Mouse (Mus musculus) kidney, postnatal 25 days (tissue): ENCODE measurements around the gene Stk10.
"Not testable (repeated sequence)": the region's sequence is repeated elsewhere in the genome, so short reads cannot be mapped to it uniquely, and the experiment has no call there.

Experiments used
- DNase-seq, 2 experiments: peaks; one replicate each; pipeline ENCODE4 v3.0.0; 2021; ENCODE audit warnings: mixed read lengths in 2 of 2

Gene Stk10

DNA sequence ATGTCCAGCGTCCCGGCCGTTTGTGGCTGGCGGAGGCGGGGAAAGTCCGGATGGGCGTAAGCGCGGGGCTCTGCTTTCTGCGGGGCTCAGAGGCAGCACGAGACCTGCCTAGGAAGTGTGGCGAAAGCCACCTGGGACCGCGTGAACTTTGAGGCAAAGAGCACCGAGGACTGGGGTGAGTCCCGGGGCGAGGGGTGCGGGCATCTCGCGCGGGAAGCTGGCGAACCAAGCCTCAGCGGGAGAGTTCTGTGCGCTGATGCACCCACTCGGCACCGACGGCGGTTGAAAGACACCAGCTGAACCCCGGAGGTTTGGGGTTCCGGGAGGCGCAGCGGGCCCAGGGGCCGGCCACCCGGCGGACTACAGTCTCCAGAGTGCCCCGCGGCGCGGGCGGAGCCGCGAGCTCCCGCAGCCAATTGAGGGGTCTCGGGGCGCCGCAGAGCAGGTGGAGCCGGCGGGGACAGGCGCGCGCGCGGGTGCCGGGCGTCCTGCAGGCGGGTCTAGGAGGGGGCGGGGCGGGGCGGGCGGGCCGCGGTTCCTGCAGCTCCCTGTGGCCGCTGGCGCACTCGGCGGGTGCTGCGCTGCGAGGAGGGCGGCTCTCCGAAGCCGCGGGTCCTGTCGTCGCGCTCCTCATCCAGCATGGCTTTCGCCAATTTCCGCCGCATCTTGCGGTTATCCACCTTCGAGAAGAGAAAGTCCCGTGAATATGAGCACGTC lies at the start of gene Stk10:
Gene Stk10 (plus strand): TSS at position 541 of the 717 bp plus-strand sequence.
- DNase-seq: peak; percentile 90 to 97

DNA sequence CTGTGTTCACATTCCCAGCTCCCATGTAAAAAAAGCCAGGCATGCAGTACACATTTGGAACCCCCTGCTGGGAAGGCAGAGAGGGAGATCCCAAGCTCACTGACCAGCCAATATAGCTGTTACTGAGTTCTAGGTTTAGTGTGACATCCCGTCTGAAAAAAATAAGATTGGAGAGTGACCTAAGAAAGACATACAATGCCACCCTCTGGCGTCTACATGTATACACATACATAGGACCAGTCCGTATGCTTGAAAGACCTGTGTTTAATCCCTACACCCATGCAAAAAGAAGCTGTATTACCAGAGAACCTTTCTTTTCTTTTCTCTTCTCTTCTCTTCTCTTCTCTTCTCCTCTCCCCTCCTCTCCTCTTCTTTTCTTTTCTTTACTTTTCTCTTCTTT lies 47.8 kb upstream of the Stk10 start:
- DNase-seq: no peak

DNA sequence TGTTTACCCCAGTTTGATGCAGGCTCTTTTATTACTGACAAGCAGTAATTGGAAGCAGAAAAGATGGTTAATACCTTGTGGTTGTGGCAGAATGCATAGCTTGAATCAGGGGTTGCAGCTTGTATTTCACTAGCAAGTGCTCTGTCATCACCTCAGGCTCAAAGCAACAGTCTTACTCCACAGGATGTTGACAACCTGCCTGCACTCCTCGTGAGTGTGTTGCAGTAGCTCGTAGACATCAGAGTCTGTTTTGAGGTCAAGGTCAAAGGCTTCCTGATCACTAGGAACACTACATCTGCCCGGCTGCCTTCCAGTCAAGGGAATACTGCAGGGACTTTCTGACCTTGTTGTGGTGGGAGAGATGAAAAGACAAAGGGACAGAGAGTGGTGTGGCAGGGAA lies 46.5 kb upstream of the Stk10 start:
- no peak for DNase-seq

DNA sequence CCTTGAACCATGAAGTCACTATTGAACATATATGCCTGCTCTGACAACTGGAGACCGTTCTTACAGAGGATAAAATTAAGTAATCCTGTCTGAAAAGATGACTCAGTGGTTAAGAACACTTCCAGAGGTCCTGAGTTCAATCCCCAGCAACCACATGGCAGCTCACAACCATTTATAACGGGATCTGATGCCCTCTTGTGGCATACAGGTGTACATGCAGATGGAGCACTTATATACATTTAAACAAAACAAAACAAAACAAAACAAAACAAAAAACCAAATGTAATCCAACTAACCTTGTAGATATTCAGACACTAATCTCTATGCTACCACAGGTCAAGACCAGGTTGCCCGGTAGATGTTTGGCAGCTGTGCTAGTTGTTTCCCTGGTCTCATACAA lies 45.6 kb upstream of the Stk10 start:
- DNase-seq: no peak

DNA sequence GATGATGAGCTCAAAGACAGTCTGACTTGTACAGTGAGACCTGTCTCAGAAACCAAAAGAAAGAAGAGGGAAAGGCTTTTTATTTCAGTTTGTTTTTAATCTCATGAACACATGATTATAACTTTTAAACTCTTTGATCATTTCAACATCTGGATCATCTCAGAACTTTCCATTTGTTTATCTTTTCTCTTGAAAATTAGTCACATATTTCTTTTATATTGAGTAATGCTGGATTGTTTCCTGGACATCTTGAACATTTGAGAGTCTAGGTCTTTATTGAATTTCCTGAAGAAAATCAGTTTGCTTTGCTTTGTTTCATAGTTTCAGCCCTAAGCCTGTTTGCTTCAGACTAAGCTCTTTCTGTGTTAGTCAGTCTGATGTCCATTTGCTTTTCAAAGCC lies 44.8 kb upstream of the Stk10 start:
- no peak for DNase-seq

DNA sequence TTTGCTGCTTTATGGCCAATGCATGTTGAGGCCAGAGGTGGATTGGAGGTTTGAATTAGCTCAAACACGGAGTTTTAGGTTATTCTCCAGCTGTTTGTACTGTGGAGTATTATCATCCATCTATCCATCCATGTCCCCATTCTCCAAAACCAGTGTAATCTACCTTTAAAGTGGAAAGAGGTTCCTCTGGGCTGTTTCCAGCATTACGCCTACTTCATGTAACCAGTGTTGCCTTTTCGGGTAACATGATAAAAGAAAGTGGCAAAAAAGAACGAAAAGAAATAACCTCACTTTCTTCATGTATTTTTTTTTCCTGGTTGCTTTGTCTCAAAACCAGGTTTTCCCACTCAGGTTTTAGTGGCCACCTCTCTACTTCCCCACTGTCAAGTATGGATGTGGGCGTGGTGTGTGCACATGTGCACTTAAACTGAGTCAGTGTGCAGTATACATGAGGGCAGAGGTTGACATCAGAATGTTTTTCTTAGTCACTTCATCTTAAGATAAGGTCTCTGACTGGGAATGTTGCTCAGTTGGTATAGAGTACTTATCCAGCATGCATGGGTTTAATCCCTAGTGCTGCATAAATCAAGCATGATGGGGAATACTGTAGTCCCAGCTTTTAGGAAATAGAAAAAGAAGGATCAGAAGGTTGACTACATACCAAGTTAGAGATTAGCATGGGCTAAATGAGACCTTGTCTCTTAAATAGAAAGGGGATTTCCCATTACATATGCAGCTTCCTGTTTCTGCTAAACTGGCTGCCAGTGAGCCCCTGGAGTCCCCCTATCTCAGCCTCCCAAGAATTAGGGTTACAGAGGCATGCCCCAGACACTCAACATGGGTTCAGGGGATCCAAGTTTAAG lies 44.1 kb upstream of the Stk10 start:
- no peak for DNase-seq

DNA sequence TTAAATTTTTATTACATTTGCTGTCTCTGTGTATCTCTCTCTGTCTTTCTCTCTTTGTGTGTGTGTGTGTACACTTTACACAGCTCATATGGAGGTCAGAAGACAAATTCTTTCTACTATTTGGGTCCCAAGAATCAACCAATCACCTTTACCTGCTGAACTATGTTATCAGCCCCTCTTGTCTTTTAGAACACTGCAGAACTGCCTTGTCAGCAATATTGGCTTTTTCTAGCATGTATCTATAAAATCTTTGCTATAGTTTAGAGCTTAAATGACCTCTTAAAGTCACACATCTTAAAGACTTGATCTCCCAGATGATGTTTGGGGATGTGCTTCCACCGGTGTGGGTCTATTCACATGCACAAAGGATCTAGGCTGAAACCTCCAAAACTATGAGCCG lies 42.0 kb upstream of the Stk10 start:
- DNase-seq: no peak

DNA sequence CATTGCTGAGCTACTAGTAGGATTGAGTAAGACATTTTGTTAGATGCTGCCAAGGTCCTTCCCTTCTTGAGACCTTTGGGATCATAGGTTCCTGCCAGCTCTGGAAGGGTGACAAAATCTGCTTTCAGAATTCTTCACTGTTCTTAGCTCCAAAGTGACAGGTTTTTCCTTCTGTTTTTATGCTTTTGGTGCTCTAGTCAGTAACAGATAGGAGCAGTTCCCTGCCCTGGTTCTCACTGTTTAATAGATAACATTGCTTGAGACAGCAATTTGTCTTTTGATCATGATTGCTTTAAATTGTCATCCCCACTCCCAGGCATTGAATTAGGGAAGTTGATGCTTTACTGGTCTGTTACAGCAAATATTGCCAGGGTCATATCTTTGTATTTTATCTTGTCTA lies 39.8 kb upstream of the Stk10 start:
- DNase-seq: no peak

DNA sequence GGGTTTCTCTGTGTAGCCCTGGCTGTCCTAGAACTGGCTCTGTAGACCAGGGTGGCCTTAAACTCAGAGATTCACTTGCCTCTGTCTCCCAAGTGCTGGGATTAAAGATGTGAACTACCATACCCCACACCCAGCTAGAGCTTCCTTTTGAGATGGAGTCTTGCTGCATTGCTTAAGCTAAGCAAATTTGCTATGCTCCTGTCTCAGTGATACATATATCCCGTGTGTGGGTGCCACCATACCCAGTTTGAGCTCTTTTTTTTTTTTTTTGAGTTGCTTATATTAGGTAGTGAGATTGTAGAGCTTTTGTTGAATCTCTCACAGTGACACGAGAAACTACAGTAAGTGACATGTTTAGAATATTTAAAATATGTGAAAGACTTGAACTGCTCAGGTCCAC lies 37.8 kb upstream of the Stk10 start:
- DNase-seq: no peak

DNA sequence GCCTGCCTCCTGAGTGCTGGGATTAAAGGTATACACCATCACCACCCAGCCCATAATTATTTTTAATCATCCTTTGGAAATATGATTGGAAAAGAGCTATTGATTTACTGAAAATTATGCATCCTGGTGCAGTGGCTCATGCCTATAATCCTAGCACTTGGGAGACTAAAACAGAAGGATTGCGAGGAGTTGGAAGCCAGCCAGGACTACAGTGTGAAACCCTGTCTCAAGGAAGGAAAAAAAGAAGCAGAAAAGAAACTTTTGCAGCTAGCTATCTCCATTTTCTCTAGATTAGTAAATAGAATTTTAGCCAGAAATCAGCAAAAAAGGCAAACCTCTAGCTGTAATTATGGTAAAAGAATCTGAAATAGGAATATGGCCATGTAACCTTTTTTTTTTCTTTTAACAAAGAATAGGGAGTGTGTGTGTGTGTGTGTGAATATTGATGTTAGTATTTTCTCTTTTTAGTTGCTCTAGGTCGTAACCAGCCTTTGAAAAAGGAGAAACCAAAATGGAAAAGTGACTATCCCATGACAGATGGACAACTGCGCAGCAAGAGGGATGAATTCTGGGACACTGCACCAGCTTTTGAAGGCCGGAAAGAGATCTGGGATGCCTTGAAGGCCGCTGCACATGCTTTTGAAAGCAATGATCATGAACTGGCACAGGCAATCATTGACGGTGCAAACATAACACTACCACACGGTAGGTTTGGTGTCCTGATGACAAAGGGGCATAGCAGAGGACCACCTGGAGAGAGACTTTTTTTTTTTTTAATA lies 34.2 kb upstream of the Stk10 start:
- peak; percentile 42 to 68 for DNase-seq

DNA sequence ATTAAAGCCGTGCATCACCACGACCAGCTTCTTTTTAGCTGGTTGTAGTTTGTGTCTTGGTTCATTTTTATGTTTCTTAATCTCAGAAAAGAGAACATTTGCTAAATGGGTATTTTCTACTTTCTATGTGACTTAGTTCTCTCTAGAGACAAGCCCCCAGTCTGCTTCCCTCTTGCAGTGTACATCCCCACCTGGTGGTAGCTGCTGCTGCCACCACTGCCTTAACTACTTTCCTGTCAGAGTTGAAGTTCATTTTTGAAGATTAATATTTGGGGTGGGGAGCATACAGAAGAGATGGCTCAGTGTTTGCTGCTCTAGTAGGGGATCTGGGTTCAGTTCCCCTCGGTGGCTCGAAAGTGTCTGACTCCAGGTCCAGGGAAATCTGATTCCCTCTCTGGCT lies 33.2 kb upstream of the Stk10 start:
- no peak for DNase-seq

DNA sequence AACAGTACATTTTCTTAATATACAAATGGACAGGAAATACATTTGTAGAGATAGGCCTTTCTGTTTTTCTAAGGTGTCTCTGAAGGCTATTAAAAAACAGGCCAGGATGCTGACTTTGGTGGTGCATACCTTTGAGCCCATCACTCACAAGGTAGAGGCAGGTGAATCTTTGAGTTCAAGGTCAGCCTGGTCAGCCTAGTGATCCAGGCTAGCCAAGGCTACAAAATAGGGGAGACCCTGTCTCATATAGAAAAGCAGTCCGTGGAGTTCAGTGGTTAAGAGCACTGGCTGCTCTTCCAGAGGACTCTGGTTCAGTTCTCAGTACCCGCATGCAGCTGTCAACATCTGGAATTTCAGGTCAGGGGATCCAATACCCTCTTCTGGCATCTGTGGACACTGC lies 29.4 kb upstream of the Stk10 start:
- no peak for DNase-seq

DNA sequence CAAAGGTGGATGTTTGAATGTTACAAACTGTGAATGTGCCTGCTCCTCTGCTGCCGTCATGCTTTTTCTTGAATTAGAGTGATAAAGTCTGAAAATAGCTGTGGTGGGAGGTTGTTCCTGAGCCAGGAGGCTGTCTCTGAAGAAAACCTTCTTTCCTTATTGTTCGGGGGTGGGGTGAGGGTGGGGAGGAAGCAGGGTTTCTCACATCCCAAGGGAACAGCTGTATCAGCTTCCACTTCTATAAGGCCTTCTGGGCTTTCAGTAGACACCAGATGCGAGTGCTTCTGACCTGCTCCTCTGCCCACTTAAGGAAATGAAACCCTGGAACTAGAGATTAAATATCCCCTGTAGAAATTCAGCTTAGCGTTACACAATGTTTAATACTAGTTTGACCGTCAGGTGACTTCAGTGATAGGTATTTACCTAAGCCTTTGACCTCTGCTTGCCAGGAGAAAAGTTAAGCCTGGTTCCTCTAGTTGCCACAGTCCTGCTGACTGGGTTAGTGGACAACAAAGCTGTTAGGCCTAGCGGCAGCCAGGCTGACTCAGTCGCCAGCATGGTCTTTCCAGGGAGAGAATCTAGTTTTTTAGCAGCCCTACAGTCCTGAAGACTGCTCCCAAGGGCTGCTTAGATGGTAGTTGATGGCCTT lies 27.9 kb upstream of the Stk10 start:
- no peak for DNase-seq

DNA sequence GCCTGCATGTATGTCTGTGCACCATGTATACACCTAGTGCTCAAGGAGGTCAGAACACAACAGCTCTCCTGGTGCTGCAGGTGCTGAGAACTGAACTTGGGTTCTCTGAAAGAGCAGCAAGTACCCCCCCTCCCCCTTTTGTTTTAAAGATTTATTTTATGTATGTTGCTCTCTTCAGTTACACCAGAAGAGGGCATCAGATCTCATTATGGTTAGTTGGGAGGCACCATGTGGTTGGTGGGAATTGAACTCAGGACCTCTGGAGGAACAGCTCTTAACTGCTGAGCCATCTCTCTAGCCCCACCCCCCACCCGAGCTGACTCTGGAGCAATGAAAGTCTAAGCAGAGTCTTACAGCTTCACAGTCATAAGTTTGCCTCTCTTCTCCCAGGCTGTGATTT lies 22.2 kb upstream of the Stk10 start:
- DNase-seq: no peak

DNA sequence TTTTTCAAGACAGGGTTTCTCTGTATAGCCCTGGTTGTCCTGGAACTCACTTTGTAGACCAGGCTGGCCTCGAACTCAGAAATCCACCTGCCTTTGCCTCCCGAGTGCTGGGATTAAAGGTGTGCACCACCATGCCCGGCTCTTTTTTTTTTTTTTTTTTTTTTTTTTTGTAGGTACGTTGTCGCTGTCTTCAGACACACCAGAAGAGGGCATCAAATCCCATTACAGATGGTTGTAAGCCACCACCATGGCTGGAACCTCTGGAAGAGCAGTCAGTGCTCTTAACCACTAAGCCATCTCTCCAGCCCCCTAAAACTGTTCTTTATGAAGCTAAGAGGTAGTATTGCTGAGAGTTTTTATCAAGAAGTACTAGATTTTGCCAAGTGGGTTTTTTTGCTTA lies 18.3 kb upstream of the Stk10 start:
- DNase-seq: not testable (repeated sequence)

DNA sequence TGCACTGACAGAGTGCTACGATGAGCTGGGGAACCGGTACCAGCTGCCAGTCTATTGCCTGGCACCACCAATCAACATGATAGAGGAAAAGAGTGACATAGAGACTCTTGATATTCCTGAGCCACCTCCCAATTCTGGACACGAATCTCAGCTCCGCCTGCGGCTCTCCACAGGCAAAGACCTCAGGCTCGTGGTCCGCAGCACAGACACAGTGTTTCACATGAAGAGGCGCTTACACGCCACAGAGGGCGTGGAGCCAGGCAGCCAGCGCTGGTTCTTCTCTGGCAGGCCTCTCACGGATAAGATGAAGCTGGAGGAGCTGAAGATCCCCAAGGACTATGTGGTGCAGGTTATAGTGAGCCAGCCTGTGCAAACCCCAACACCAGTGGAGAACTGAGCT lies 17.0 kb upstream of the Stk10 start:
- no peak for DNase-seq

DNA sequence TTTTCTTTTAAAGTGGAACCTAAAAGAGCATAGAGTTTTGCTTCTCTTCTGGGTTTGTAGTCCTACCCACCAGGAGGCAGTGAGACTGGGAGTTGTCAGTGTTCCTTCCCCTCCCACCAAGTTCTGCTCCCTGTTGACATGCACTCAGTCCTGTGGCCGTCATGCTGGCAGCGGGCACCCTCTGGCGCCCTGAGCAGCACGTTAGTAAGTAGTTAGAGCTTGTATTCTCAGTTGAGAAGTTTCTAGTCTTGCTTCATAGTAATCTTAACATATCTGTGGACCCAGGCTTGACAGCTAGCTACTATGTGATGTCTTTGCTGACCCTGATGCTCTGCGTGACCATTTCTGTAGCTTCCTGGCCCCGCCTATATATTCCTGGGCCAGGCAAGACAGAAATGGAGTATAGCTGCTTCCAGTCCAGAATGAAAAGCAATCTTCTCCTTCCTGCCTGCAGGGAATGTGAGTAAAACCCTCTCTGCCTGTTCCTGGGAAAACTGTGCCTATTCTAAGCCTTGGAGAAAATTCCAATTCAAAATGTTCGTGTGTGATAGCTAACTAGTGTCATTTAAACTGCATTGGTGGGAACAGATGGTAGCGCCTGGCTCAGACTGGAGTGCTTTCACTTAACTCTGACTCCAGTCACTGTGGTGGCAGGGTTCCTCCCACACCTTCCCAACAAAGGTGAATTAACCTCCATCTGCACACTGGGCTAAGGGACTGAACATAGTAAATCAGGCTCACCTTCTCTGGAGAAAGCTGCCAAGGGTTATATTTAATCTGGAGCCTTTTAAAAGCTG lies 16.0 kb upstream of the Stk10 start:
- DNase-seq: no peak

DNA sequence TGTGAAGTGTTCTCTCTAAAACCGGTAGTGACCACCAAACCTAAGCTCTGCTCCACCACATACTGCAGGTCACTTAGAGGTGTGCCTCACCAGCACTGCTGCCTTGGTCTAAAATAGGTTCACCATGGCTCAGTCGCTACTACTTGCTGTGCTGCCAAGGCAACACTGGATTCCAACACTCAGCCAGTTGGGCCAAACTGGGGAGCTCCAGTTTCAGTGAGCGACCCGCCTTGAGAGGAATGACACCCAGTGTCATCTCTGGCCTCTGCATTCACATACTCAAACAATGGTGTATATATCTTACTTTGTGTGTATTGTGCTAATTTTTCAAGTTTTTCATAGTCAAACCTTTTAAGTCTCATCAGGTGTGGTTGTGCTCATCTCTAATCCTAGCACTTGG lies 14.3 kb upstream of the Stk10 start:
- DNase-seq: no peak

DNA sequence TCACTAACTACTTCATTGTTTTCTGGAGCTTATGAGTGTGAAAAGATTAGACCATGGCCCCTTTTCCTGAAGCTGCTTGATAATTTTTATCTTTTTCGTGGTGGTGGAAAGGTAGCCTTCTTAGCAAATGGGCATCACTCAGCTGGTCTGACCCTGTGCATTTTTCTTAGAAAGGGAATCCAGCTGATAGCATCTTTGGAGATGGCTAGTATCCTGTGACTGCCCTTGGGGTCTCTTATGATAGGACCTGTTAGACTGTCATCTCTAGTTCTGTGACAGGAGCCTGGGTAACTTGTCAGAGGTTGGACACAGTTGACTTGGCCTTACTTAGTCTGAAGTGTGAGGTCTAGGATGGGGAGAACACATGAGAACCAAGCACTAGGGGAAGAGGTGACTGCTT lies 13.8 kb upstream of the Stk10 start:
- DNase-seq: no peak

DNA sequence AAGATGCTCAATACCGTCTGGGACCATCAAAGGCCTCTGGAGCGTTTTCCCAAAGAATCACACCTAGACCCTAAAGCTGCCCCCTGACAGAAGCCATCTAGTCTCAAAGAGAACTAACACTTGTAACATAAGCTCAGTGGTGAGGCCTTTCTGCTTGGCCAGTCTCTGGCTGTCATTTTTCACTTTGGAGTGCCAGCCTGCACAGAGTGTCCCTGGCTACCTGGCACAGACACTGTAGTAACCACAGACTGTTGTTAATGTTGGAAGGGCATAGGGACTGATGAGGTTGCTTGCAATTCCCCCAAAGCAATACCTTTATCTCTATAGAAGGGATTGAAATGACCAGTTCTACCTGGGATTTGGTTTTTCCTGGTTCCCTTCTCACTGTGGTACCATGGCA lies 11.9 kb upstream of the Stk10 start:
- DNase-seq: no peak

DNA sequence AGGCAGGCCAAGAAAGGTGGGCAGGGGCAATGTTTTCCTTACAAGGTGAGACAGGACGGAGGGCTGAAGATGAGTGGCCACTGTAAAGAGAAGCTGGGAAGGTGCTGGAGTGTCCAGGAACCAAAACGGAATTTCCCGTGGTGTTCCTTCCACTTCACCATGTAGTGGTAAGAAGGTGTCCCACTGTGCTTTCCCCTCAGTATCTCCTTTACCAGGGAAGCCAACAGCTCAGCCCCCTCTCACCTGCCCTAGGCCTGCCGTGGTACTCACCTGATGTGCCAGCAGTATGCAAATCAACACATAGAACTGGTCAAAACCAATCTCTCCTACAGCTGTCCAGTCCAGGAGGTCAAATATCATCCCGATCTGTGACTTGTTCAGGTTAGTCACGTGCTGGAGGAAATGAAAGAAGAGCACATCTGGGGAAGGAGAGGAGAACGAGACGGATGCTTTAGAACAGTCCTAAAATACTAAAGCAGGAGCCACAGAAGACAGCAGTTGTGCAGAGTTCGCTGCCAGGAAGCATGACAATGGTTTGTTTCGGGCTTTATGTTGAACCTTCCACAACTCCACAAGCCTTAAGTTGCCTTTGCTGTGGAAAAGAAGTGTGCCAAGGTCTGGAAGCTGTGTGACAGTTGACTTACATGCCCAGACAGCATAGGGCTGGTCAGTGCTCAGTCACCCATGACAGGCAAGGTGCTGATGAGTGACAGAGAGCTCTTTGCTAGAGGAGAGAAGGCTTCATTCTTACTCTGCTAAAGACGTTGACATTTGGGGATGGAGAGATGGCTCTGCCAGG lies 8.8 kb upstream of the Stk10 start:
- no peak for DNase-seq
